Mouse (Mus musculus): ENCODE measurements around the gene Olfr829.
"Not testable (repeated sequence)": the region's sequence is repeated elsewhere in the genome, so short reads cannot be mapped to it uniquely, and the experiment has no call there.

The Olfr829 gene

DNA sequence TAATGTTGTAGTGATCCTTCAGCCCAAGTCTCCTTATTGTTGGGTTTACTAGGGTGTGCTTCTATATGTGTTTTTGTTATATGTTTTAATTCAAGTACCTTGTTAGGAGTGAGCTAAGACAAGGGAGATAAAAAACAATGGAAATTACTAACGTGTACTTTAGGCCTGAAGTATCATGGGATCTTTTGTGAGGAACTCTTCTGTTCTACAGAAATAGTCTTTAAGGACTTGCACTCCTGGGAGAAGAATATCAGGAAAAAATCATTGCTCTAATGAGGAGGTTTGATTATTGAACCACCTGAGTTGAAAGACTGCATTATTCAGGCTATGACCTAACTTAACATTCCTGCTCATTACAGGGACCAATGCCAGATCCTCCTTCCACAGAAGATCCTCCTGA is at the start of gene Olfr829:
Gene Olfr829, plus strand, starts transcription at position 301 of the 400 bp plus-strand sequence.
- DNase-seq = no peak

DNA sequence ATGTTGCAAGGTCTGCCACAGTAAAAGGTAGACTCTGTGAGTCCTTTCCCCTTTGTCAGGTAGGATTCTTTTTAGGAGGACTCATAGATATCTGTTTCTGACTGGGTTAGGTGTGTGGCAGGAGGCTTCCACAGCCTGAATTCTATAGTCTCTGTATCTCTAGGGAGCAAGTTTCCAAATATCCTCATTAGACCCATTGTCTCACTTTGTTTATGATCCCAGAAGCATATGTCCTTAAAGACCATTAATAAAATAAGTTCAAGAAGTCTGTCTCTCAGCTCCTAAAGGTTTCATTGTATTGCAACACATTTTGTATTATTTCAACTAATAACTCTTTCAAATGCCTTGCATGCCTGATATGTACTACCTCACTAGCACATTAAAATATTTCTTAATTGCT is 35.3 kb upstream of the Olfr829 start, which contains the start of gene Olfr828:
Gene Olfr828, minus strand, starts transcription at position 101 of the 400 bp plus-strand sequence.
- no peak for DNase-seq

DNA sequence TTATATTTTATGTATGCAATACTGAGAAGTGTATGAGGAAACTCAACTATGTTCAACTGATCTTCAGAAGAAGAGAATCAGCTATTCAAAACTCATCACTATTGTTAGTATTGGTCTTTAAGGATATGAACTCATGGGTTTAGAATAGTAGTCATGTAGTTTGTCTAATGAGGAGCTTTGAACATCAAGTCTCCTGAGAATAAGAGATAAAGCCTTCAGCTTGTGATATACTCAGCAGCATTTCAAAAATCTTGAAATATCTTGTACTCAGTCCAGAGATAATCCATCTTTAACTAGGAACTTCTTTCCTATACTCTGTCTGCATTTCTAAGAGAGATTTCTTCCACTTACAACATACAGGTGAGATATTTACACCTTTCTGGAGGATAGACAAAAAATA is 19.7 kb downstream of the Olfr829 start, which contains the start of gene Olfr830:
Gene Olfr830, plus strand, starts transcription at position 301 of the 400 bp plus-strand sequence.
- DNase-seq = no peak

DNA sequence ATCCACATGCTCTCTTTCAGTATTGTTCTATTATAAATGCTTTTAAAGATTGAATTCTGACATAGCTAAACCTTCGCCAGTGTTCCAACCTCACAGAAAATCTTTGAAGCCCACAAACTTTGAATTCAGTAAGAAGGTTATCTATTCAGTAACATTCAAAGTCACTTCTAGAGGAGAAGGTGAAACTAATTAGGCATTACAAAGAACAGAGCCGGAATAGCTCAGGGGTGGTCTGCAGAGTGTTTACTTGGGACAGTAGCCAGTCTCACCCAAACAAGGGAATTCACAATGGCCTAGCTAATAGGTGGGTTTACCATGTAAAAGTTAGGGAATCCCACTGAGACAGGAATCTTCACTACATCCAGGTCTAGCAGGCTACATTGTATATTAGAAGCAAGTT is 53.0 kb downstream of the Olfr829 start:
- not testable (repeated sequence) for DNase-seq

All from thymus, adult 18-20 months (tissue).